Mouse (Mus musculus): ENCODE data around the gene Tle1. TPM values are rescaled to one million over a fixed set of nuclear protein-coding genes. Genes with fewer than 3 reads are reported as not detected.

Gene Tle1
- polyA plus RNA-seq, 1 experiment from 2014 or later, result 27.8 TPM

GRCm38 (mm10) chr4:72195116-72195835 lies 5.4 kb downstream of the Tle1 start:
- H3K27ac ChIP-seq (replicated peaks), result no peak overlapping the region
- peak overlapping the region; percentile 8; the same call in 1 of the 2 replicates for H3K4me3 ChIP-seq (replicated peaks)
- H3K27me3 ChIP-seq (replicated peaks), result no peaks in the 10 kb centered on the region
- no peaks in the 10 kb centered on the region for H3K9me3 ChIP-seq (replicated peaks)
- peaks cover 40% of the 10 kb centered on the region for H3K4me1 ChIP-seq
- 37% methylated on average over 6 of the region's 6 CpGs for WGBS
- H3K4me2 ChIP-seq, result peak overlapping the region; percentile 85
- ATAC-seq (ENCODE audit: low FRiP score), result no peak
- 0 out of 2 replicates have a peak, but pooled peaks cover 4% of the 10 kb centered on the region for H3K36me3 ChIP-seq
- no peak overlapping the region for H3K9ac ChIP-seq (replicated peaks)

- Histone ChIP-seq H3K4me3 (replicated peaks) (no peak overlapping the region), H3K27me3 (replicated peaks) (no peaks in the 10 kb centered on the region), H3K9ac (replicated peaks) (no peak overlapping the region), H3K36me3 (0 out of 2 replicates have a peak, but pooled peaks cover 4% of the 10 kb centered on the region), H3K27ac (replicated peaks) (no peak overlapping the region), H3K4me2 (no peak overlapping the region), H3K9me3 (replicated peaks) (no peaks in the 10 kb centered on the region), H3K4me1 (peaks cover 40% of the 10 kb centered on the region)
- ATAC-seq (ENCODE audit: low FRiP score), result no peak
- WGBS, result 83% methylated on average over 1 of the region's 1 CpGs
Measured at GRCm38 (mm10) chr4:72193276-72193675, 7.4 kb downstream of the Tle1 start.

DNA sequence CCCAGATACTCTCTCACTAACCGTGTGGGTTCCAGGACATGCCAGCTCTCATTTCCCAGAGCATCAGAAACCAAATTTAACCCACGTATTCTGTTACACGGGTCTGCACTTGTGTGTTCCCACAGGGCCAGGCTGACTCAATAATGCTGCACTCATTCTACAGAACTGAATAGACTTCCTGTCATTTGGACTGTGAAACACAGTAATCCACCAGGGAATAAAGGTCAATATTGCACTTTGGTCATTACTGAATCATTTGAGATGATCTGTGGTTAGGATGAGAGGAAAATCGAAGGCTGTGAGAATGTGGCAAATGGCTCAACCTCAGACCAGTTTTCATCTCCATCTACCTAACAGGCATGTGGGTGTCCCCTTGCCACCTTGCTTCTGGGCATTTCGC lies 16.2 kb downstream of the Tle1 start:
- H3K9ac ChIP-seq (replicated peaks), result no peak overlapping the region
- H3K27me3 ChIP-seq (replicated peaks), result no peaks in the 10 kb centered on the region
- H3K27ac ChIP-seq (replicated peaks), result no peak overlapping the region
- no peak for ATAC-seq (ENCODE audit: low FRiP score)
- H3K4me3 ChIP-seq (replicated peaks), result no peak overlapping the region
- no peak overlapping the region for H3K4me2 ChIP-seq
- no peaks in the 10 kb centered on the region for H3K9me3 ChIP-seq (replicated peaks)
- H3K36me3 ChIP-seq, result no peaks in the 10 kb centered on the region; the same call in 1 of the 2 replicates
- H3K4me1 ChIP-seq, result peaks cover 33% of the 10 kb centered on the region
- WGBS, result 58% methylated on average over 5 of the region's 5 CpGs

- Histone ChIP-seq H3K4me1 (peaks cover 31% of the 10 kb centered on the region), H3K4me2 (no peak overlapping the region), H3K4me3 (replicated peaks) (no peak overlapping the region), H3K36me3 (no peaks in the 10 kb centered on the region; the same call in 1 of the 2 replicates), H3K27me3 (replicated peaks) (no peaks in the 10 kb centered on the region), H3K9ac (replicated peaks) (no peak overlapping the region), H3K27ac (replicated peaks) (no peak overlapping the region), H3K9me3 (replicated peaks) (no peaks in the 10 kb centered on the region)
- ATAC-seq (ENCODE audit: low FRiP score), result no peak
Measured at GRCm38 (mm10) chr4:72182343-72182988, 18.3 kb downstream of the Tle1 start.

GRCm38 (mm10) chr4:72175943-72176342 lies 24.8 kb downstream of the Tle1 start:
- Histone ChIP-seq H3K36me3 (no peaks in the 10 kb centered on the region; the same call in 1 of the 2 replicates), H3K9ac (replicated peaks) (no peak overlapping the region), H3K27me3 (replicated peaks) (no peaks in the 10 kb centered on the region), H3K4me2 (no peak overlapping the region), H3K4me1 (no peaks in the 10 kb centered on the region), H3K9me3 (replicated peaks) (no peaks in the 10 kb centered on the region), H3K4me3 (replicated peaks) (no peak overlapping the region), H3K27ac (replicated peaks) (no peak overlapping the region)
- no peak for ATAC-seq (ENCODE audit: low FRiP score)
- WGBS, result 95% methylated on average over 1 of the region's 1 CpGs

DNA sequence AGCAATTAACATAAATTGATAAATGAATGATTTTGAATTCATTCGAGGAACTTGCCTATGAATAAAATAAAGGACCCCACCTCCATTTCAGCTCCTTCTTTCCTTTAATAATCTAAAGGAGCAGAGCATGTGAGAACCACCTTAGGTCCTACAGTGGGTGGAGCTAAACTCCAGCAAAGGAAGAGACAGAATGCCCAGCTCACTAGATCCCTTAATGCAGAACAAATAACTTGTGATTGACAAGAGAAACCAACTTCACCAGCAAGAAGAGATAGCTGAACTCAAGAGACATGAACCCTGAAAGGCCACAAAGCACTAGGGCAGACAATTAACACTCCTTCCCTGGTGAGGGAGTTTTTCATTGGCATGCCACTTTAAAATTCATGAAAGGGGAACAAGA lies 32.5 kb downstream of the Tle1 start:
- H3K27me3 ChIP-seq (replicated peaks), result no peaks in the 10 kb centered on the region
- H3K9ac ChIP-seq (replicated peaks), result no peak overlapping the region
- no peaks in the 10 kb centered on the region for H3K9me3 ChIP-seq (replicated peaks)
- ATAC-seq (ENCODE audit: low FRiP score), result peak; percentile 39; the same call in 1 of the 2 replicates
- no peak overlapping the region for H3K4me2 ChIP-seq
- no peak overlapping the region for H3K27ac ChIP-seq (replicated peaks)
- H3K4me3 ChIP-seq (replicated peaks), result no peak overlapping the region
- WGBS, result 6% methylated on average over 1 of the region's 1 CpGs
- H3K36me3 ChIP-seq, result peaks cover 5% of the 10 kb centered on the region; the same call in 1 of the 2 replicates
- H3K4me1 ChIP-seq, result peaks cover 14% of the 10 kb centered on the region

DNA sequence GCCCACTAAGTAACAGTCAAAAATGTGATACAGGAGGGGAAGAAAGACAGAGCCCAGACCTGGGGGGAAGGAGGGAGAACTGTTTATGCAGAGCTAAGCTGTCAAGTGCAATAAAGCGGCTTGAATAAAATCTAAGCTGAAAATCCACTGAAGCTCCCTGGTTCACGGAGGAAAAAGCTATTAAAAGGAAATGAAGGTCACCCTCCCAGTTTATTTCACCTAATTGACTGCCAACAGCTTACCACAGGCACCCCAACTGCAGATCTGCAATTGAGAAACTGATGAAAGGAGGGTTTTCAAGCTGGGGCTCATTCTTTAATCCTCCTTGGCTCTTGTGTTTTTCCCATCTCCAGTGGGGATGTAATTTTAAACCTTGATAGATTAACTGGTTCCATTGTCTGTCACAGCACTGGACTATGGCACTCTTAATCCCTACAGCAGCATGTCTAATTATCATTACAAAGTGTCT lies 32.9 kb downstream of the Tle1 start:
- no peaks in the 10 kb centered on the region for H3K27me3 ChIP-seq (replicated peaks)
- H3K4me2 ChIP-seq, result no peak overlapping the region
- H3K36me3 ChIP-seq, result peaks cover 5% of the 10 kb centered on the region; the same call in 1 of the 2 replicates
- no peak overlapping the region for H3K9ac ChIP-seq (replicated peaks)
- no peak overlapping the region for H3K4me3 ChIP-seq (replicated peaks)
- WGBS, result 17% methylated on average over 2 of the region's 2 CpGs
- 0 out of 2 replicates have a peak overlapping the region, but pooled peaks have one; percentile 6 for H3K27ac ChIP-seq (replicated peaks)
- peak; percentile 67 for ATAC-seq (ENCODE audit: low FRiP score)
- H3K9me3 ChIP-seq (replicated peaks), result no peaks in the 10 kb centered on the region
- H3K4me1 ChIP-seq, result peaks cover 14% of the 10 kb centered on the region

DNA sequence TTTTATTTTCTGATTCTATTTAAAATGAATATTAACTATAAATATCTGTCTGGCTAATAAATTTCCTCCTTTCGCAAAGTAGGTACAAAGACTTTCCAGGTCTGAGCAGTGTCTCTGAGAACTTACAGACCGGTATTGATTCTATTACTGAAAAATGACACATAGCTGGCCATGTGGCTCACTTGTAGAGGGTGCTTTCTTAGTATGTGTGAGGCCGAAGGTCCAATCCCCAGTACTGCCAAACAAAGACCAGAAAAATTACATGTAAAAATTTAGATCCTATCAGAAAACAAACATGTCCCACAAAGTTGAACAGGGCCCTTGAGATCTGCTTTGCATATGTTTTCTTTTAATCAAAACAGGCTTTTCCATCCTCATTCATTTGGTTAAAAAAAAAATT lies 33.5 kb downstream of the Tle1 start:
- Histone ChIP-seq H3K27ac (replicated peaks) (0 out of 2 replicates have a peak overlapping the region, but pooled peaks have one; percentile 6), H3K36me3 (peaks cover 5% of the 10 kb centered on the region; the same call in 1 of the 2 replicates), H3K4me2 (no peak overlapping the region), H3K9ac (replicated peaks) (no peak overlapping the region), H3K4me3 (replicated peaks) (no peak overlapping the region), H3K4me1 (peaks cover 14% of the 10 kb centered on the region), H3K9me3 (replicated peaks) (no peaks in the 10 kb centered on the region), H3K27me3 (replicated peaks) (no peaks in the 10 kb centered on the region)
- ATAC-seq (ENCODE audit: low FRiP score), result no peak
- WGBS, result 51% methylated on average over 3 of the region's 3 CpGs

DNA sequence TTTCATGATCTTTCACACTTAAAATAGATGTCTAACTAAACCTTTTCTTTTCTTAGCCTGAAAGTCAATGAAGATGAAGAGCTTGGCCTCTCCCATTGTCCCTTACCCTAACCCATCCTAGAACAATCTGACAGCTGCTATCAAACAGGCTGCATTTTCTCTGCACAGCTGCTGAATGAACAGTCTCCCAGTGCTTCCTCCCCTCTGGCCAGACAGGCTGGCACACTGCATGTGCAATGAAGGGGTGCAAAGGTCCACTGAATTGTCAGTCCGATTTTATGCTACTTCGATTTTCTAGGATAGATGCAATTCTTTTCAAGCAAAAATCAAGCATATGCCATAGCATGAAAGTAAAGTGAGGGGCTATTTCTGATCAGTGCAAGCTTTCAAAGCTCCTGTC lies 34.2 kb downstream of the Tle1 start:
- no peak for ATAC-seq (ENCODE audit: low FRiP score)
- H3K4me3 ChIP-seq (replicated peaks), result no peak overlapping the region
- H3K9me3 ChIP-seq (replicated peaks), result no peaks in the 10 kb centered on the region
- WGBS, result 30% methylated on average over 2 of the region's 2 CpGs
- H3K9ac ChIP-seq (replicated peaks), result no peak overlapping the region
- no peak overlapping the region for H3K4me2 ChIP-seq
- peaks cover 5% of the 10 kb centered on the region; the same call in 1 of the 2 replicates for H3K36me3 ChIP-seq
- H3K27me3 ChIP-seq (replicated peaks), result no peaks in the 10 kb centered on the region
- H3K27ac ChIP-seq (replicated peaks), result no peak overlapping the region
- H3K4me1 ChIP-seq, result peaks cover 14% of the 10 kb centered on the region

- H3K4me3 ChIP-seq (replicated peaks), result no peak overlapping the region
- 96% methylated on average over 9 of the region's 9 CpGs for WGBS
- ATAC-seq (ENCODE audit: low FRiP score), result no peak
Measured at GRCm38 (mm10) chr4:72165765-72166164, 35.0 kb downstream of the Tle1 start.

DNA sequence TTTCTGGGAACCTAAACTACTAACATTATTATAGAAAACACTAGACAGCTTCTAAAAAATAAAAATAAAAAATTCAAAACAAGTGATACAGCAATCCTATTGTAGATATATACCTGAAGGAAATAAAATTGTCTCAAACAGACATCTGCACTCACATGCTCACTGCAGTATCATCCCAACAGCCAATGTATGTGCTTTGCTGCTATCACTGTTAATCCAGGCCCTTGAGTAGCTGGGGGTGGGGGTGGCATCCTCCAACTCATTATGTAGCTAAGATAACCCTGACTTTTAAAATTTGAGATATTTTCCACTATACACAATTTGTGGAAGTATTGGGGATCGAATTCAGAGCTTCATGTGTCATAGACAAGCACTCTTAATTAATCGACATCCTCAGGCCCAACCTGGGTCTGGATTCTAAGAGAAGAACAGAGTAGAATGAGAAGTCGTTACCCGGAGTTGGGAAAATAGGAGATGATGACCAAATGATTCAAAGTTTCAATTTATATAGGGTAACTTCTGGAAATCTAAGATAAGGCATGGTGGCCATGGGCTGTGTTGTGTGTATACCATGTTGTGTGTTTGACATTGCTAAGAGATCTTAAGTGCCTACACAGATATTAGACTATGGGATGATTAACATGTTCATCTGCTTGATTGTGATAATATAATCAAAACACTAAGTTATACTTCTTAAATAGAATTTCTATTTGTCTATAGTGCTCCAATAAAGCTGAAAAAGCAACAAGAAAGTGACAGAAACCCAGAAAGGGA lies 38.1 kb downstream of the Tle1 start:
- ATAC-seq (ENCODE audit: low FRiP score), result no peak
- no peaks in the 10 kb centered on the region for H3K27me3 ChIP-seq (replicated peaks)
- no peak overlapping the region for H3K9ac ChIP-seq (replicated peaks)
- no peak overlapping the region for H3K4me2 ChIP-seq
- H3K9me3 ChIP-seq (replicated peaks), result no peaks in the 10 kb centered on the region
- 97% methylated on average over 4 of the region's 4 CpGs for WGBS
- peaks cover 10% of the 10 kb centered on the region for H3K4me1 ChIP-seq
- peaks cover 4% of the 10 kb centered on the region; the same call in 1 of the 2 replicates for H3K36me3 ChIP-seq
- no peak overlapping the region for H3K4me3 ChIP-seq (replicated peaks)
- no peak overlapping the region for H3K27ac ChIP-seq (replicated peaks)

More at GRCm38 (mm10) chr4:72165765-72166164, 35.0 kb downstream of the Tle1 start:
- no peak overlapping the region for H3K4me2 ChIP-seq
- no peak overlapping the region for H3K27ac ChIP-seq (replicated peaks)
- H3K9ac ChIP-seq (replicated peaks), result no peak overlapping the region
- no peaks in the 10 kb centered on the region for H3K9me3 ChIP-seq (replicated peaks)
- H3K36me3 ChIP-seq, result peaks cover 5% of the 10 kb centered on the region; the same call in 1 of the 2 replicates
- H3K27me3 ChIP-seq (replicated peaks), result no peaks in the 10 kb centered on the region
- peaks cover 14% of the 10 kb centered on the region for H3K4me1 ChIP-seq
